Mouse (Mus musculus): Measurements from ENCODE around the gene Iqschfp. TPM values are rescaled to one million over a fixed set of nuclear protein-coding genes. Genes with fewer than 3 reads are reported as not detected.

Gene Iqschfp
- polyA plus RNA-seq, 2 experiments, result 0.33 TPM; not detected in 1

DNA sequence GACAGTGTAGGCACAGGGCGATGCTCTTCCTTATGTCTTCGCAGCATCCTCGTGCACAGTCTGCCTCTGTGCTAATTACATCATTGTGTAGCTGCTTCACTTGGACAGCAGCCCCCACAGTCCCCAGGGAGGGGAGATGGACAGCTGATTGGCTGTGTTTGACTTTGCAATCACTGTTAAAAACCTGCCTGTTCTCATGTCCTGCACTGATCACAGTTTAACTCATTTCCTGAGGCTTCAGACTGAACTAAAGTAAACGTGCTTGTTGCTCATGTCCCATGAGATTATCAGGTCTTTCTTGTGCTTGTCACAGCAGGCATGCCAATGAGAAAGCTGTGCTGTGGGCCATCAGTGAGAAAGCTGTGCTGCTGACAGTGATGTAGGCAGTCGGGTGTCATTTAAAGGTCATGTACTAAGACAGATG lies 60.5 kb downstream of the Iqschfp start:
- ATAC-seq (ENCODE audit: low FRiP score, low read depth) (no peak; the same call in 1 of the 2 replicates), DNase-seq (ENCODE audit: low spot score) (no peak)
- Histone ChIP-seq H3K4me2 (replicated peaks; ENCODE audit: low read depth, low read length, severe bottlenecking) (no peak overlapping the region), H3K27ac (replicated peaks; ENCODE audit: low read depth, low read length) (no peak overlapping the region), H3K4me3 (replicated peaks; ENCODE audit: low read length) (no peak overlapping the region), H3K9me3 (ENCODE audit: control insufficient read depth, low read length) (no peaks in the 10 kb centered on the region), H3K4me1 (ENCODE audit: control insufficient read depth, insufficient read depth, low read length) (no peaks in the 10 kb centered on the region), H3K36me3 (ENCODE audit: control insufficient read depth, insufficient read depth, low read length) (no peaks in the 10 kb centered on the region), H3K9ac (ENCODE audit: low read depth, low read length, severe bottlenecking) (no peak overlapping the region), H3K27me3 (ENCODE audit: control insufficient read depth, insufficient read depth, low read length) (no peaks in the 10 kb centered on the region)
- TF ChIP-seq POLR2A (IDR thresholded peaks at IDR 0.05; ENCODE audit: borderline replicate concordance, extremely low read depth, insufficient read depth, insufficient read length), result no peak
- WGBS, result 54% methylated on average over 5 of the region's 5 CpGs

GRCm38 (mm10) chr3:67954459-67955065 lies 62.5 kb downstream of the Iqschfp start:
- no peak for TF ChIP-seq POLR2A (IDR thresholded peaks at IDR 0.05; ENCODE audit: borderline replicate concordance, extremely low read depth, insufficient read depth, insufficient read length)
- ATAC-seq (ENCODE audit: low FRiP score, low read depth), result no peak
- no peaks in the 10 kb centered on the region for H3K4me1 ChIP-seq (ENCODE audit: control insufficient read depth, insufficient read depth, low read length)
- H3K4me3 ChIP-seq (replicated peaks; ENCODE audit: low read length), result no peak overlapping the region
- H3K36me3 ChIP-seq (ENCODE audit: control insufficient read depth, insufficient read depth, low read length), result no peaks in the 10 kb centered on the region
- WGBS, result 34% methylated on average over 5 of the region's 5 CpGs
- H3K4me2 ChIP-seq (replicated peaks; ENCODE audit: low read depth, low read length, severe bottlenecking), result no peak overlapping the region
- no peaks in the 10 kb centered on the region for H3K27me3 ChIP-seq (ENCODE audit: control insufficient read depth, insufficient read depth, low read length)
- DNase-seq (ENCODE audit: low spot score), result no peak
- no peak overlapping the region for H3K9ac ChIP-seq (ENCODE audit: low read depth, low read length, severe bottlenecking)
- no peak overlapping the region for H3K27ac ChIP-seq (replicated peaks; ENCODE audit: low read depth, low read length)
- no peaks in the 10 kb centered on the region for H3K9me3 ChIP-seq (ENCODE audit: control insufficient read depth, low read length)

DNA sequence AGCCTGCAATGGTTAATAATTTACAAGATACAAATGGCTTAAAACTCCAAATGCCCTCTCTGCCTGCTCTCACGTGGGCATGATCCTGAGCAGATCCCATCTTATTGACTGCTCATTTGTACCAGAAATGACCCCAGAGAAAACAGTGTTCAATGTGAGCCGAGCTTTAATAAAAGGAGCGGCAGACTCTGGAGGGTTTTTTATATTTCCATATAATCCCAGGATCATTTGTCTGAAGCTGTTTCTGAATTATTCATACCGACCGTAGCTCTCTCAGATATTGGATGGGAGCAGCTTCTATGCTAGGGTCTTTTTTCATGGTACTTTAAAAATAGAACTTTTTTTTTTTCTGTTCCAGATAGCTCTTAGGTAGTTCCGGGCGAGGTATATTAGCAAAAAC lies 67.6 kb downstream of the Iqschfp start:
- ATAC-seq (ENCODE audit: low FRiP score, low read depth), result no peak
- WGBS, result 47% methylated on average over 7 of the region's 7 CpGs

DNA sequence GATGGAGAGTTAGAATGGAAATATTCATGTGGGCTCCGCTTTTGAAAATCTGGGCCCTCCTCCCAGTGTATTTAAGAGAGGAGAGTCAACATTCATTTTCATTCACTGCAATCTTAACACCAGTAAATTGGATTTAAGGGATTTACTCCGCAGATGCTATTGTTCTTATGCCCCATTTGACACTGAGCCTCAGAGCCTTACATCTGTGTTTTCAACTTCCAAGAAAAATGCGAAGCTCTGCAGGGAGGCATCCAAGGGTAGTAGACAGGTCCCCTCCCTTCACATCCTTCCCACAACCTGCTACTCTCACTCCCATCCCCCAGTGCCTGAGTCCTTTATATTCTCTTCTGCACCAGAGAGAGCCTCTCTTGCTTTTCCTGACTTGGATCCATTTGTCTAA lies 68.1 kb downstream of the Iqschfp start:
- Histone ChIP-seq H3K27me3 (ENCODE audit: control insufficient read depth, insufficient read depth, low read length) (no peaks in the 10 kb centered on the region), H3K4me3 (replicated peaks; ENCODE audit: low read length) (no peak overlapping the region), H3K4me2 (replicated peaks; ENCODE audit: low read depth, low read length, severe bottlenecking) (no peak overlapping the region), H3K9ac (ENCODE audit: low read depth, low read length, severe bottlenecking) (no peak overlapping the region), H3K9me3 (ENCODE audit: control insufficient read depth, low read length) (no peaks in the 10 kb centered on the region), H3K36me3 (ENCODE audit: control insufficient read depth, insufficient read depth, low read length) (no peaks in the 10 kb centered on the region), H3K4me1 (ENCODE audit: control insufficient read depth, insufficient read depth, low read length) (no peaks in the 10 kb centered on the region), H3K27ac (replicated peaks; ENCODE audit: low read depth, low read length) (no peak overlapping the region)
- DNase-seq (ENCODE audit: low spot score) (no peak), ATAC-seq (ENCODE audit: low FRiP score, low read depth) (no peak)
- TF ChIP-seq POLR2A (IDR thresholded peaks at IDR 0.05; ENCODE audit: borderline replicate concordance, extremely low read depth, insufficient read depth, insufficient read length), result no peak
- WGBS, result 41% methylated on average over 3 of the region's 3 CpGs

More for the DNA sequence above, 67.6 kb downstream of the Iqschfp start:
- Histone ChIP-seq H3K36me3 (ENCODE audit: control insufficient read depth, insufficient read depth, low read length) (no peaks in the 10 kb centered on the region), H3K9ac (ENCODE audit: low read depth, low read length, severe bottlenecking) (no peak overlapping the region), H3K4me3 (replicated peaks; ENCODE audit: low read length) (no peak overlapping the region), H3K27ac (replicated peaks; ENCODE audit: low read depth, low read length) (no peak overlapping the region), H3K4me1 (ENCODE audit: control insufficient read depth, insufficient read depth, low read length) (no peaks in the 10 kb centered on the region), H3K27me3 (ENCODE audit: control insufficient read depth, insufficient read depth, low read length) (no peaks in the 10 kb centered on the region), H3K9me3 (ENCODE audit: control insufficient read depth, low read length) (no peaks in the 10 kb centered on the region), H3K4me2 (replicated peaks; ENCODE audit: low read depth, low read length, severe bottlenecking) (no peak overlapping the region)
- no peak for DNase-seq (ENCODE audit: low spot score)
- no peak for TF ChIP-seq POLR2A (IDR thresholded peaks at IDR 0.05; ENCODE audit: borderline replicate concordance, extremely low read depth, insufficient read depth, insufficient read length)

GRCm38 (mm10) chr3:67960727-67961126 lies 68.7 kb downstream of the Iqschfp start:
- Histone ChIP-seq H3K9ac (ENCODE audit: low read depth, low read length, severe bottlenecking) (no peak overlapping the region), H3K27ac (replicated peaks; ENCODE audit: low read depth, low read length) (no peak overlapping the region), H3K27me3 (ENCODE audit: control insufficient read depth, insufficient read depth, low read length) (no peaks in the 10 kb centered on the region), H3K4me3 (replicated peaks; ENCODE audit: low read length) (no peak overlapping the region), H3K4me2 (replicated peaks; ENCODE audit: low read depth, low read length, severe bottlenecking) (no peak overlapping the region), H3K4me1 (ENCODE audit: control insufficient read depth, insufficient read depth, low read length) (no peaks in the 10 kb centered on the region), H3K36me3 (ENCODE audit: control insufficient read depth, insufficient read depth, low read length) (no peaks in the 10 kb centered on the region), H3K9me3 (ENCODE audit: control insufficient read depth, low read length) (no peaks in the 10 kb centered on the region)
- ATAC-seq (ENCODE audit: low FRiP score, low read depth) (no peak), DNase-seq (ENCODE audit: low spot score) (no peak)
- TF ChIP-seq POLR2A (IDR thresholded peaks at IDR 0.05; ENCODE audit: borderline replicate concordance, extremely low read depth, insufficient read depth, insufficient read length), result no peak

Measured in limb, embryonic 14.5 days (tissue).